Mouse (Mus musculus): ENCODE data around the gene Hoxd3.

The Hoxd3 gene

DNA sequence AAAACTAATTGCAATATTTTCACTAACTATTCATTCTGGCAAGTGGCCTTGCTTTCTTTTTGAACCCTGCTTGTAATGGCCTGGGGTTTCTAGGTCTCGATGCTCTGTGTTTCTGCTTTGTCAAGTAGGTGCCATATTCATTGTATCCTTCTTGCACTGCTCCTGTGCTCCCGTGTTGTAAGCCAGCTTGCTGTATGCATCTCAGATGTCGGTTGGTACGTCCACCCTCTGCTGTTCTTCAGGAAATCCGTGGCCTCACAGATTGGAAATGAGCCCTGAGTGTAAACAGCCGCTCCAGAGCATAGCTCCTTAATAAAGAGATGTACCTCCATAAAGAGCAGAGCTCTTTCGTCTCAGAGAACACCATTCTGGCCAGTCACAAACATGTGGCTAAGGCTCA is 4.1 kb upstream of the Hoxd3 start:
- no peak for DNase-seq

- peak; percentile 63 to 74 for DNase-seq
Measured at GRCm38 (mm10) chr2:74708676-74709075, 3.1 kb upstream of the Hoxd3 start.

GRCm38 (mm10) chr2:74709465-74710419 is 2.0 kb upstream of the Hoxd3 start:
- peak in 1 of 2 experiments; percentile 45 for DNase-seq

DNA sequence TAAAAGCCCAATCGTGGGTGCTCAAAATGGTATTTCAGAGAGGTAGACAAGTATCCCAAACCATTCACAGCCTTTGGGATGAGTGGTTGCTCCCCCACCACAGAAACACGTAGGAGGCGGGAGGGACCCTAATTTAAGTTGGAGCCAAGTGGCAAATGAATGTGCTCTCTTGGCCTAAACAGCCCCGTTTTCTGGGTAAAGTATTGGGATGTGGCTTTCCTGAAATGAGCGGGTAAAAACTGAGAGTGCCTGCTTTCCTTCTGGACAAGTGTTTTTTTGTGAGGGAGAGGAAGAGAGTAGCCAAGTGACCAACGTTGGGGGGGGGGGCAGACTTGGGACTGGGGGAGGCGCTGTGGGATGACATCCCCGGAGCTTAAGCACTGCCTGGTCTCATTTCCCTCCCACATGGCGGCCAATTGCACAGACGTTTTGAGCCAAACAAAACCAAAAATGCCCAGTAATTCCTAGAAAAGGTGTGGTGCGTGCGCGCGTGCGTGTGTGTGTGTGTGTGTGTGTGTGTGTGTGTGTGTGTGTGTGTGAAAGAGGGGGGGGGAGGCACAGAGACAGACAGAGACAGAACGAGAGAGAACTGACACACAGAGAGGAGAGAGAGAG is 691 bp upstream of the Hoxd3 start:
- peak; percentile 58 for DNase-seq

- peak in 1 of 2 experiments; percentile 47 for DNase-seq
Measured at GRCm38 (mm10) chr2:74713239-74714150, 1.8 kb downstream of the Hoxd3 start.

GRCm38 (mm10) chr2:74714156-74714789 is 2.5 kb downstream of the Hoxd3 start:
- peak in 1 of 2 experiments; percentile 59 for DNase-seq

DNA sequence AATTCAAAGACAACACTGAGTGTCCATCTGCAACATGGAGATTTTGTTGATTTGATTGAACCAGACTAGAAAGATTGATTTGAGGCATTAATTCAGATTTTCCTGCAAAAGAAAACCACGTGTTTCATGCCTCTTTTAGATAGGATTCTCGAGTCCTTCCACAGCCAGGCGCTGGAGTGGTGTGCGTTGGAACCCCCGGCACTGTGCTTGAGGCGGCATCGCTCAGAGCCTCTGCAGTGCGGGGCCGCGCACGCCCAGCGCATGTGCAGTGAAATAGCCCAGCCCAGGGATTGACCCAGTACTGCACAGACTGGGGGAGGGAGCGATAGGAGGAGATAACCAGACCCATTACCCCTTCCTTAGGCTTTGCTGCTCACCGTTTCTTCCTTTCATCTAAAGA is 3.2 kb downstream of the Hoxd3 start:
- peak; percentile 62 to 77 for DNase-seq

DNA sequence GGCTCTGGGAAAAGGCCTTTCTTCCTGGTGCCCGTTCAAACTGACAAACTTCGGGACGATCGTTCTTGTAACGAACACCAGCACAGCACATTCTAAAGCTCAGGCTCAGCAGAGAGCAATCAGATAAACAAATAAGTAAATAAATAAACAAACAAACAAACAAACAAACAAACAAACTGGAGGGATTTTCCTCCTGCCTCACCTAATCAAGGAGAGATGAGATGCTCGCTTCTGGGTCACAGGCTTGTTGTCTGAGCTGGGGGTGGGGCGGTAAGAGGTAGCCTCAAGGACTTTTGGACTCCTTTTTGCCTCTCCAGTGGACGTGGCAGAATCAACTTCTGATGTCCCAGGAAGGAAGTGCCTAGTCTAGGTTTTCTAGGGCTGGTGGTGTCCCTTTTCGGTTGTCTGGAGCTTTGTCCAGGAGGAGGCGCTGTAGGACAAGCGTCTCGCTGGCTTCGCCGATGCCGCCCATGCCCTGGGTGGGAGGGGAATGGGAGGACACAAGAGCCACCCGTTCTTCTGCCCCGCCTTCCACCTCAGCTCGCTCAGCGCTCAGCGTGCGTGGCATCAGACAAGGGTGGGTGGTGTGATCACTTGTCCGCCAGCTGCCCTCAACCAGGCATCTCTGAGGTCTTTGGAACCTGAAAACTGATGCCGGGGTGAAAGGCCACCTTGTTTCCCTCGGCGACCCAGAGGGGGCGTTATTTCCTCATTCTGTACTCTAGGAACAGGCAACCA is 3.9 kb downstream of the Hoxd3 start:
- DNase-seq: peak; percentile 94 to 96

DNA sequence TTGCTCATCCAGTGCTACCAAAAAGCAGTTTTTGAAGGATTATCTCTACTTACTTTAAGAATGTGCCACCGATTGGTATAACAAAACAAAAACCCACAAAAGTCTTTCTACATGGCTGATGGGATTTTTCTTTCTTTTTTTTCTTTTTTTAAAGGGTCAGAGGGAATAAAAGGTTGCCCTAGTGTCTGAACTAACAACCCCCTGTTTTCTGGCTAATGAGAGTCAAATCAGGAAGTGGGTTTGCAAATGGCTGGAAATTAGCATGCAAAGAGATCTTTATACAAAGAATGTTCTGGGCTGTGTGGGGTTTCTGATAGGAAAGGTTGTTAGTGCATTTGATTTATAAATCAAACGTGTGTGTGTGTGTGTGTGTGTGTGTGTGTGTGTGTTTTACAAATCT is 8.7 kb downstream of the Hoxd3 start:
- DNase-seq: no peak

- DNase-seq: no peak
Measured at GRCm38 (mm10) chr2:74720955-74721491, 9.3 kb downstream of the Hoxd3 start.

GRCm38 (mm10) chr2:74721882-74722281 is 10.2 kb downstream of the Hoxd3 start:
- DNase-seq: no peak

DNA sequence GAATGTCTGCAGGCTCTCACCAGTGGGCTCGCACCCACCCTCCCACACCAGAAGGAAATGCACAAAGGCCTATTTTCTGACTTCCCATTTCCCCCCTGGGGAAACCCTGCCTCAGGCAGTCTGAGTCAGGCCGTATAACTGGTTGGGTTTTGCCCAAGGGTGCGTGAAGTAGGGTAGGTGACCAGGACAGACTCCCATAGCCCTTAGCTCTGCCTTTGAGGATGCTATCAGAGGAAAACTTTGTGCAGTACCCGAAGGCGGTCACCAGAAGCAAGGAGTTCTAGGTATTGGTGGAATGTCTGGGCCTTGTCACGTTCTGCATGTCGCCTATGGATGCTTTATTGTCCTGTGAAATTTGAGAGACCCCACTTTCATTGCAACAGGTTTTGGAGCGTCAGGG is 11.2 kb downstream of the Hoxd3 start:
- DNase-seq: no peak

DNA sequence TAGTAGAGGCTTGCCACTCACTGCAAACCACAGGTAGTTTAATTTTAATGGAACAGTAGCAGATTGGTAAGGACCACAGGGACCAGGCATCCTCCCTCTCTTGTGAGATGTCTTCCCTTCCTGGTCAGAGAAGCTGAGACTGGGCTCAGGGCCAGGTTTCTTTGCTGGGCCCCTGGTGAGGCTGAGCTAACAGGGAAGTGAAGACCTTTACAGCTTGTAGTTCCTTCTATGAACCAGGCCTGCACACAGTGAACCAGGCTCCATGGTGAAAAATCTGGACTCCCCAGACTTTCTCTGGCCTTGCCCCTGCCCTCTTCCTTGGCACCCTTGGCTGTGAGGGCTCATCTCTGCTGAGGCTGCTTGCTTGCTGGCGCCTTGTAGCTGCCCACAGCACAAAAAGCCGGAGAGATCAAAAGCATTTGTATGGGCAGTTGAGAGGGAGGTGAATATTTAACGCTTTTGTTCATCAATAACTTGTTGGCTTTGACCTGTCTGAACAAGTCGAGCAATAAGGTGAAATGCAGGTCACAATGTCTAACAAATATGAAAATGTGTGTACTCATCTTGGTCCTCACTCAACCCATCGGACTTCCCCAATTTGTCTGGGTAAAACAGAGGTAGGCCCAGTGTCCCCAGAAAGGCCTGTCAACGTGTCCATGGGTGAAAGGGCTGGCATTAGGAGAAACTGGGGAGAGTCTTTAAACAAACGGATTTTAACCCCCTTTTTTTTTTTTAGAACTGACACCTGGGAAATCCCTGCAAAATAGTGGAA is 12.7 kb downstream of the Hoxd3 start:
- peak; percentile 60 to 71 for DNase-seq

- peak in 1 of 2 experiments; percentile 34 for DNase-seq
Measured at GRCm38 (mm10) chr2:74725171-74725570, 13.4 kb downstream of the Hoxd3 start.

- peak; percentile 77 to 79 for DNase-seq
Measured at GRCm38 (mm10) chr2:74726551-74726950, 14.8 kb downstream of the Hoxd3 start, which contains the start of gene Gm28230. Gene Gm28230, plus strand, starts transcription at chr2:74726728.

GRCm38 (mm10) chr2:74726973-74727639 is 15.4 kb downstream of the Hoxd3 start:
- peak in 1 of 2 experiments; percentile 47 for DNase-seq

DNA sequence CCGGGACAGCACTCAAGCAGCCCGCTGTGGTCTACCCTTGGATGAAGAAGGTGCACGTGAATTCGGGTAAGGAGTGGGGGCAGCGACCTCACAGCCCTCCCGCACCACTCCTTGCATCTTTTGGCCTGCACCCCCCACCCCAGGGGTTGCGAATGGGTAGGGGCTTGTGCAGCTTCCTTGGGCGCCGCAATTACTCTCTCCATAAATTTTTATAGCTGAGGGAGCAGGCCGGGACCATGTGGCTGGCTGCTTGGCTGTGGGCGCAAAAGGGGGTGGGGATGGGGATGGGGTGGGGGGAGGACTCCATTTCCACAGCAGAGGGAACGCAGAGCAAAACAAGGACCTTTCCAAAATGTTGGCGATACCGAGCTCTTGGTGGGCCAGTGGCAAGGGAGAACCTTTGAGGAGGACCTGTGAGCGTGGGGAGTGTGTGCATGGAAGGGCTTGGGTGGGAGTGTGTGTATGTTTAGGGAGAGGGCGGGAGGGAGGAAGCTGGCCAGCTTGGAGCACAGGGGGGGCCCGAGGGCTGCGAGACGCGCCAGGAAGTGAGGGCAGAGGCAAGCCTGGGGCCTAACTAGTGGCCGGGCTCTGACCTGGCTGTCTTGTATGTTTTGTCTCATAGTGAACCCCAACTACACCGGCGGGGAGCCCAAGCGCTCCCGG is 16.0 kb downstream of the Hoxd3 start:
- no peak for DNase-seq

- no peak for DNase-seq
Measured at GRCm38 (mm10) chr2:74728303-74728680, 16.6 kb downstream of the Hoxd3 start.

GRCm38 (mm10) chr2:74730331-74730730 is 18.6 kb downstream of the Hoxd3 start:
- DNase-seq: no peak
